Mouse (Mus musculus) central nervous system, embryonic 11.5 days (tissue): ENCODE measurements around the gene Itpripl1. TPM values are rescaled to one million over a fixed set of nuclear protein-coding genes. Genes with fewer than 3 reads are reported as not detected.

ENCODE experiments used
- polyA plus RNA-seq: library from polyadenylated mRNA; depleted of rRNA; stranded (reverse); fragments of >200 nt; gene quantifications from 2 replicates; pipeline ENCODE4 v1.2.3, GENCODE M21; 2012; rRNA removed

Gene Itpripl1
- polyA plus RNA-seq, result 8.0 TPM in 2 replicates

GRCm38 (mm10) chr2:127143158-127144063, at the start of gene Itpripl1:
TSS of gene Itpripl1 (minus strand) at chr2:127143442.

DNA sequence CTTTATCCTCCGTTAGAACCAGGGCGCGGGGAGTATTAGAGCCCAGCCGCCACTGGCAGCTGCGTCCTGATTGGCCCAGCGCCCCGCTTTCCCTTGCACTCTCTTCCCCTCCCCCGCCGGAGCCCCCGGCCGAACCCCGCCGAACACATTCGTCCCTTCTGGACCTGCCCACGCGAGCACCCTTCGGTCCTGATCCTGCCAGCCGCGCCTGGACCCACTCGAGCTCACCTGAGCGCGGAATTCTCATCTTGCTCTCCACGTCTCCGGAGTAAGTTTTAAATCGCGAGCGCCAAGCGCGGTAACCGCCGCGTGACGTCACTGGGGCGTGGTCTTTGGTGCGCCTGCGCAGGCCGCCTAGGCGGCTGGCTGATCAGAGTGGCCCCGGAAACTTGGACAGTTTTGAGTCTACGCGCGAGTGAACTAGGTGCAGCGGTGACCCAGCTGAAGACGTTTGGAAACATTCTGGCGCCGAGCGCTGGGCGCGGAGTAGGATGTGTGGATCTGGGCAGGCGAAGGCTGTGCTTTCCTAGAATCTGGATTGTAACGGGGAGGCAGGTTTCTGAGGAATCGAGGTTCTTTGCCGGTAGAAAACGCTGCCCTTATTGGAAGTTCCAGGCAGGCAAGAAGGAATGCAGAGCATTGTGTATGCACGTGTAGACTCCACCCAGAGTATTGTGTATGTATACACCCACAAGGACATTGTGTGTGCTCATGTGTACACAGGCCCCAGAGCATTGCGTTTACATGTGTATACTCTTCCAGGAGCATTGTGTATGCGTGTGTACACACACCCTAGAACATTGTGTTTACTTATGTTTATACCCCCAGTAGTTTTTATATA, 9.4 kb downstream of the Itpripl1 start, which contains the start of gene Ncaph:
Gene Ncaph (minus strand): TSS at position 334 of the 841 bp plus-strand sequence.

Other genes starting within 250 kb of the Itpripl1 start
- 15.2 and 29.7 TPM in 2 replicates for gene Sppl2a, start 210.2 kb downstream of the Itpripl1 start, polyA plus RNA-seq
- 9.8 and 12.6 TPM in 2 replicates for gene Ap4e1, start 134.7 kb downstream of the Itpripl1 start, polyA plus RNA-seq
- 17.7 and 20.8 TPM in 2 replicates for gene Blvra, start 72.8 kb downstream of the Itpripl1 start, polyA plus RNA-seq
- 72.3 and 76.4 TPM in 2 replicates for gene Ncaph, start 9.5 kb downstream of the Itpripl1 start, polyA plus RNA-seq
- 3.0 and 3.4 TPM in 2 replicates for gene 1810024B03Rik, start 64.8 kb upstream of the Itpripl1 start, polyA plus RNA-seq
- 103 and 129 TPM in 2 replicates for gene Snrnp200, start 64.9 kb upstream of the Itpripl1 start, polyA plus RNA-seq
- 65.2 and 92.8 TPM in 2 replicates for gene Ciao1, start 104.4 kb upstream of the Itpripl1 start, polyA plus RNA-seq
- gene Tmem127, start 104.5 kb upstream of the Itpripl1 start, polyA plus RNA-seq, result 21.7 and 32.5 TPM in 2 replicates
- gene Stard7, start 126.8 kb upstream of the Itpripl1 start, polyA plus RNA-seq, result 73.8 and 107 TPM in 2 replicates
- gene Dusp2, start 192.7 kb upstream of the Itpripl1 start, polyA plus RNA-seq, result 3.9 and 4.0 TPM in 2 replicates
- gene Astl, start 195.2 kb upstream of the Itpripl1 start, polyA plus RNA-seq, result not detected in 2 replicates
- gene Adra2b, start 219.8 kb upstream of the Itpripl1 start, polyA plus RNA-seq, result 1.6 and 2.5 TPM in 2 replicates